Mouse (Mus musculus): ENCODE measurements around the gene Tectb.

DNA sequence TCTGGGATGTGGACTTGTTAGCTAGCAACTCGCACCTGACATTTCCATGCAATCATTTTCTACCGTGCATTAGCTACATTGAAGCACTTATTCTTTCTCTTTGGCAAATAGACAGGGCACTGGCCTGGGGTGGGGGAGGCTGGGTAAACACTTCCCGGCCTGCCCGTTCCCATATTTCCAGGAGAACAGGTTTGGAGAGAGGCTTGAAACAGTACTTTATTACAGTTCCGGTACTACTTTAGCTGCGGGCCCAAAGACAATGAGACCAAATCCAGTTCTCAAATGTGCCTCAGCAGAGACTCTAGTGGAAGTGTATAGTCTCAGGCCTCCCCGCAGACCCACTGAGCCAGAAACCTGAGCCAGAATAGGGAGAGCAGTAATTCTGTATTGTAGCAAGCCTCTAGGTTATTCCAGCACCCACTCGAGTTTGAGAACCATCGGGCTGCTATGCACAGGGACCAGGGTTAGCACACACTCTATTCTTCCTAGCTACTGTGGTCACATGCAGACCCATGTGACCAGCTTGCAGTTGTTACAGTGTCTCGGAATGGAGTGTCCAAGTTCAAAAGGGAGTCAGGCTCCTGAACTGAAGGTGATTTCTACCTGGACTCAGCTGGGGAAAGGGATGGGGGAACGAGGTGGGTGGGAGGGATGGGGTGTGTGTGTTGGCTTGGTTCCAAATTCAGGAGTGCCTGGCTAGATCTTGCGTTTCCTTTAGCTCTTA, 33.2 kb downstream of the Tectb start:
- TF ChIP-seq CTCF (conservative IDR thresholded peaks at IDR 0.05; ENCODE audit: insufficient read depth, insufficient read length, low read depth, low read length) (no peak), POLR2A (IDR thresholded peaks at IDR 0.05; ENCODE audit: low read depth, low read length) (no peak)
